Comparison of ENCODE assay signal across 9 mouse cellular contexts in genomic region chr13:24942512-24943282, GRCm38 (mm10). TPM values are rescaled to one million over a fixed set of nuclear protein-coding genes. Genes with fewer than 3 reads are reported as not detected.
DNase-seq lines count a peak whose midpoint lies in the region; ATAC-seq and TF ChIP-seq lines count a peak whose summit lies in the region.
"Had no signal": no experiment of that assay in that cellular context is flagged by ENCODE, and none has a peak within 500 bp of the region (broad histone marks: within the 10 kb centered on the region; RNA-seq: fewer than 3 reads in every experiment).

Gene Gpld1, plus strand, starts transcription at chr13:24943152.

- H3K27ac ChIP-seq in hindbrain, embryonic 16.5 days (ENCODE audit: low read depth, low read length), result no peak within 1 kb of the TSS
- H3K27ac ChIP-seq in hindbrain, embryonic 11.5 days (ENCODE audit: low read depth, low read length), result no peak within 1 kb of the TSS
- peak within 1 kb of the TSS; percentile 85 for H3K27ac ChIP-seq in layer of hippocampus, adult 2 months

- no peak for DNase-seq in hindbrain, embryonic 11.5 days (ENCODE audit: low spot score)
- no peak for DNase-seq in urinary bladder, adult 2 months (ENCODE audit: low spot score)
- DNase-seq in urinary bladder, postnatal 25 days (ENCODE audit: low spot score), result no peak
- DNase-seq in layer of hippocampus, adult 2 months (ENCODE audit: low spot score in 2 of 2), result no peak
- no peak for DNase-seq in urinary bladder, postnatal 14 days (ENCODE audit: low spot score)
- DNase-seq: lung, adult 18-20 months had no signal

- H3K4me1 ChIP-seq in hindbrain, embryonic 16.5 days (ENCODE audit: control insufficient read depth, insufficient read depth, low read depth, low read length), result peaks cover 7% of the 10 kb centered on the region
- no peaks in the 10 kb centered on the region; the same call in 1 of the 2 replicates for H3K4me1 ChIP-seq in hindbrain, embryonic 11.5 days (replicated peaks; ENCODE audit: control insufficient read depth, insufficient read depth, low read length)

- ATAC-seq in hindbrain, embryonic 16.5 days, result no peak
- ATAC-seq in hindbrain, embryonic 11.5 days (ENCODE audit: low FRiP score), result no peak
- no peak for ATAC-seq in CD4-positive, CD25-positive, alpha-beta regulatory T cell, adult 4 months
- ATAC-seq in erythroid progenitor cell, adult 5-6 weeks (replicated peaks; ENCODE audit: low FRiP score, poor library complexity, severe bottlenecking), result no peak

- H3K4me3 ChIP-seq in hindbrain, embryonic 16.5 days (ENCODE audit: low read length), result no peak within 1 kb of the TSS
- no peak within 1 kb of the TSS for H3K4me3 ChIP-seq in hindbrain, embryonic 11.5 days (ENCODE audit: low read depth, low read length)
- peak within 1 kb of the TSS; percentile 47 for H3K4me3 ChIP-seq in layer of hippocampus, adult 2 months

- H3K9me3 ChIP-seq in hindbrain, embryonic 16.5 days (ENCODE audit: control insufficient read depth, low read length), result no peaks in the 10 kb centered on the region
- H3K9me3 ChIP-seq in hindbrain, embryonic 11.5 days (ENCODE audit: control insufficient read depth, low read length), result no peaks in the 10 kb centered on the region

- H3K9ac ChIP-seq in hindbrain, embryonic 16.5 days (ENCODE audit: low read depth, low read length), result no peak within 1 kb of the TSS
- no peak within 1 kb of the TSS for H3K9ac ChIP-seq in hindbrain, embryonic 11.5 days (ENCODE audit: low read depth, low read length)

- no peak for TF ChIP-seq CTCF in layer of hippocampus, adult 2 months (conservative IDR thresholded peaks at IDR 0.05)

- no peaks in the 10 kb centered on the region for H3K36me3 ChIP-seq in hindbrain, embryonic 16.5 days (ENCODE audit: control insufficient read depth, insufficient read depth, low read length)
- H3K36me3 ChIP-seq in hindbrain, embryonic 11.5 days (ENCODE audit: control insufficient read depth, insufficient read depth, low read length), result no peaks in the 10 kb centered on the region

- 0 out of 2 replicates have a peak within 1 kb of the TSS, but pooled peaks have one; percentile 17 for H3K4me2 ChIP-seq in hindbrain, embryonic 16.5 days (ENCODE audit: low read length)
- H3K4me2 ChIP-seq in hindbrain, embryonic 11.5 days (replicated peaks; ENCODE audit: low read depth, low read length), result no peak within 1 kb of the TSS

- H3K27me3 ChIP-seq in hindbrain, embryonic 16.5 days (replicated peaks; ENCODE audit: control insufficient read depth, insufficient read depth, low read length), result no peaks in the 10 kb centered on the region
- H3K27me3 ChIP-seq in hindbrain, embryonic 11.5 days (ENCODE audit: control insufficient read depth, insufficient read depth, low read length), result no peaks in the 10 kb centered on the region

- 46% methylated on average over 17 of the region's 17 CpGs for WGBS in hindbrain, embryonic 16.5 days
- WGBS in hindbrain, embryonic 11.5 days, result 58% methylated on average over 17 of the region's 17 CpGs

RNA-seq across cellular contexts. Expression of gene Gpld1, which starts in this region (rescaled TPM):
- 2.6 and 3.0 TPM in 2 replicates for polyA plus RNA-seq in hindbrain, embryonic 16.5 days (2015; fragmentation: Nextera tagmentation; extraction: Ambion mirVana)
- polyA plus RNA-seq in hindbrain, embryonic 11.5 days (2014; fragmentation: Nextera tagmentation; extraction: Ambion mirVana), result 0.25 and 0.81 TPM in 2 replicates
- 13.7 and 15.2 TPM in 2 replicates for polyA plus RNA-seq in urinary bladder, adult 2 months (2012; rRNA removed)
- total RNA-seq in layer of hippocampus, adult 2 months (2021), result 10 to 100 TPM; 19.4 to 21.7 TPM
- polyA plus RNA-seq in CD4-positive, CD25-positive, alpha-beta regulatory T cell, adult 4 months (2017; shearing (Covaris generic)), result 1 to 10 TPM; 1.9 to 4.5 TPM
- not detected in 2 replicates for total RNA-seq in erythroid progenitor cell, adult 5-6 weeks (2015; ENCODE audit: low replicate concordance)
- total RNA-seq in erythroid progenitor cell, adult 5-6 weeks (2017; ENCODE audit: low replicate concordance), result 0.77 TPM in 1 of 2 replicates, not detected in the other

Comparison
In these comparisons a context has a peak if more than half of its experiments do, and no peak if none do; other contexts are left out.
1. RNA of gene Gpld1 (total RNA-seq): 19.4 to 21.7 TPM in layer of hippocampus, adult 2 months; 0.77 TPM in erythroid progenitor cell, adult 5-6 weeks; every median in the first group is over 10 times any median in the second.